Mouse (Mus musculus): ENCODE results near the gene Sorcs2.

- TF ChIP-seq CTCF (IDR thresholded peaks at IDR 0.05; ENCODE audit: low read depth, low read length) = no peak
- no peak for TF ChIP-seq POLR2A (IDR thresholded peaks at IDR 0.05; ENCODE audit: extremely low read depth, insufficient read depth, low read length)
These were observed 46.7 kb upstream of the Sorcs2 start for GRCm38 (mm10) chr5:36444611-36445010.

Data from liver, adult 2 months (tissue).